Mouse (Mus musculus): ENCODE measurements around the gene Adgrl3. TPM values are rescaled to one million over a fixed set of nuclear protein-coding genes. Genes with fewer than 3 reads are reported as not detected.

The Adgrl3 gene
- polyA plus RNA-seq, 1 experiment, result 0.95 TPM

DNA sequence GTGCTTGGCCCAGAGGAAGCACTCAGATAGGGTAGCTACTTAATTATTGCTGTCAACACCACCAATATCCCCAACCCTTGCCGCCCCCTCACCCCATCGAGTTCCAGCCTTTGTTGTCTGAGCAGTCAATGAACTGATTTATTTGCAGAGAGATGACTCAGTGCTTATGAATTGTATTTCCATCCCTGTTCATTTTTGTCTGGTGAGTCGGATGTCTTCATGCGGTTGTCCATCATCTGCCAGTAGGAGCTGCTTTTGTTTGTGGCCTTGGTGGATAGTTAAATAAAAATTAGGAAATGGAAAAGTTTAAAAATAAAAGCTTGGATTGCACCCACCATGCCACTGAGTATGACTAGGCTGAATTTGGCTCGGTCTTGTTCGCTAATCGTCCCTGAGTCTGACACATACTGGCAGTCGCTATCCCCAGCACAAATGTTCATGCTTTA, 344.3 kb downstream of the Adgrl3 start:
- 81% methylated on average over 8 of the region's 8 CpGs for WGBS
- H3K4me3 ChIP-seq (ENCODE audit: insufficient read depth, low read depth, low read length), result no peak overlapping the region
- H3K4me1 ChIP-seq (ENCODE audit: control insufficient read depth, insufficient read depth, low read length), result no peaks in the 10 kb centered on the region
- no peaks in the 10 kb centered on the region for H3K36me3 ChIP-seq (ENCODE audit: control insufficient read depth, insufficient read depth, low read length)
- no peak overlapping the region for H3K27ac ChIP-seq (ENCODE audit: insufficient read depth, low read depth, low read length)
- H3K27me3 ChIP-seq (replicated peaks; ENCODE audit: control insufficient read depth, insufficient read depth, low read length), result no peaks in the 10 kb centered on the region
- no peak for DNase-seq
- TF ChIP-seq POLR2A (IDR thresholded peaks at IDR 0.05; ENCODE audit: low read depth, low read length) (no peak), CTCF (conservative IDR thresholded peaks at IDR 0.05; ENCODE audit: insufficient read depth, insufficient read length, low read depth, low read length) (no peak)

- 20% methylated on average over 2 of the region's 2 CpGs for WGBS
- no peaks in the 10 kb centered on the region for H3K36me3 ChIP-seq (ENCODE audit: control insufficient read depth, insufficient read depth, low read length)
- no peaks in the 10 kb centered on the region for H3K4me1 ChIP-seq (ENCODE audit: control insufficient read depth, insufficient read depth, low read length)
- TF ChIP-seq CTCF (conservative IDR thresholded peaks at IDR 0.05; ENCODE audit: insufficient read depth, insufficient read length, low read depth, low read length), result no peak
- TF ChIP-seq POLR2A (IDR thresholded peaks at IDR 0.05; ENCODE audit: low read depth, low read length), result no peak
- H3K27me3 ChIP-seq (replicated peaks; ENCODE audit: control insufficient read depth, insufficient read depth, low read length), result no peaks in the 10 kb centered on the region
- H3K27ac ChIP-seq (ENCODE audit: insufficient read depth, low read depth, low read length), result no peak overlapping the region
- H3K4me3 ChIP-seq (ENCODE audit: insufficient read depth, low read depth, low read length), result no peak overlapping the region
- no peak for DNase-seq
Measured at GRCm38 (mm10) chr5:81365250-81365649, 345.3 kb downstream of the Adgrl3 start.

- no peaks in the 10 kb centered on the region for H3K4me1 ChIP-seq (ENCODE audit: control insufficient read depth, insufficient read depth, low read length)
- WGBS, result 72% methylated on average over 10 of the region's 10 CpGs
- H3K36me3 ChIP-seq (ENCODE audit: control insufficient read depth, insufficient read depth, low read length), result no peaks in the 10 kb centered on the region
- H3K4me3 ChIP-seq (ENCODE audit: insufficient read depth, low read depth, low read length), result no peak overlapping the region
- no peaks in the 10 kb centered on the region for H3K27me3 ChIP-seq (replicated peaks; ENCODE audit: control insufficient read depth, insufficient read depth, low read length)
- no peak for DNase-seq
- TF ChIP-seq CTCF (conservative IDR thresholded peaks at IDR 0.05; ENCODE audit: insufficient read depth, insufficient read length, low read depth, low read length) (no peak), POLR2A (IDR thresholded peaks at IDR 0.05; ENCODE audit: low read depth, low read length) (no peak)
- no peak overlapping the region for H3K27ac ChIP-seq (ENCODE audit: insufficient read depth, low read depth, low read length)
Measured at GRCm38 (mm10) chr5:81370126-81370850, 350.4 kb downstream of the Adgrl3 start.

GRCm38 (mm10) chr5:81375992-81376391, 356.1 kb downstream of the Adgrl3 start:
- TF ChIP-seq POLR2A (IDR thresholded peaks at IDR 0.05; ENCODE audit: low read depth, low read length) (no peak), CTCF (conservative IDR thresholded peaks at IDR 0.05; ENCODE audit: insufficient read depth, insufficient read length, low read depth, low read length) (0 out of 2 replicates have a peak, but pooled peaks have one; percentile 4)
- WGBS, result 87% methylated on average over 7 of the region's 7 CpGs

GRCm38 (mm10) chr5:81405582-81406143, 385.7 kb downstream of the Adgrl3 start:
- Histone ChIP-seq H3K27me3 (replicated peaks; ENCODE audit: control insufficient read depth, insufficient read depth, low read length) (no peaks in the 10 kb centered on the region), H3K27ac (ENCODE audit: insufficient read depth, low read depth, low read length) (no peak overlapping the region), H3K4me1 (ENCODE audit: control insufficient read depth, insufficient read depth, low read length) (no peaks in the 10 kb centered on the region), H3K36me3 (ENCODE audit: control insufficient read depth, insufficient read depth, low read length) (no peaks in the 10 kb centered on the region), H3K4me3 (ENCODE audit: insufficient read depth, low read depth, low read length) (no peak overlapping the region)
- 43% methylated on average over 1 of the region's 1 CpGs for WGBS
- TF ChIP-seq CTCF (conservative IDR thresholded peaks at IDR 0.05; ENCODE audit: insufficient read depth, insufficient read length, low read depth, low read length) (no peak), POLR2A (IDR thresholded peaks at IDR 0.05; ENCODE audit: low read depth, low read length) (no peak)
- no peak for DNase-seq

More at GRCm38 (mm10) chr5:81375992-81376391, 356.1 kb downstream of the Adgrl3 start:
- Histone ChIP-seq H3K4me1 (ENCODE audit: control insufficient read depth, insufficient read depth, low read length) (no peaks in the 10 kb centered on the region), H3K27ac (ENCODE audit: insufficient read depth, low read depth, low read length) (no peak overlapping the region), H3K4me3 (ENCODE audit: insufficient read depth, low read depth, low read length) (no peak overlapping the region), H3K36me3 (ENCODE audit: control insufficient read depth, insufficient read depth, low read length) (no peaks in the 10 kb centered on the region), H3K27me3 (replicated peaks; ENCODE audit: control insufficient read depth, insufficient read depth, low read length) (no peaks in the 10 kb centered on the region)
- DNase-seq, result no peak

DNA sequence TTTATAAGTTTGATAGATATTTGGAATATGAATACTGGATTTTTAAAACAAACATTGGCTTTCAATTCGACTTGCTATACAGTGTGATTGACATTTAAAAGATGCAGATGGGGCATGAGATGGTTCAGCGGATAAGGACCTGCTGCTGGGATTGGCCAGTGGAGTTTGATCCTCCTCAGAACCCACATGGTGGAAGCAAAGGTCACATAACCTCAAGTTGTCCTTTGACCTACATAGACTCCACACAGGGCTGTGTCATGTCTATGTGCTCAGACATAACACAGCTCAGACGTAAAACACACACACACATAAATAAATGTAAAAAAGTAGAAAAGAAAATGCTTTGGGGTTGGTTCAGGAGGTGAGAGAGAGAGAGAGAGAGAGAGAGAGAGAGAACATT, 397.4 kb downstream of the Adgrl3 start:
- TF ChIP-seq CTCF (conservative IDR thresholded peaks at IDR 0.05; ENCODE audit: insufficient read depth, insufficient read length, low read depth, low read length) (no peak), POLR2A (IDR thresholded peaks at IDR 0.05; ENCODE audit: low read depth, low read length) (no peak)
- peak; percentile 3 for DNase-seq
- Histone ChIP-seq H3K27ac (ENCODE audit: insufficient read depth, low read depth, low read length) (no peak overlapping the region), H3K36me3 (ENCODE audit: control insufficient read depth, insufficient read depth, low read length) (no peaks in the 10 kb centered on the region), H3K4me3 (ENCODE audit: insufficient read depth, low read depth, low read length) (no peak overlapping the region), H3K27me3 (replicated peaks; ENCODE audit: control insufficient read depth, insufficient read depth, low read length) (no peaks in the 10 kb centered on the region; the same call in 1 of the 2 replicates), H3K4me1 (ENCODE audit: control insufficient read depth, insufficient read depth, low read length) (no peaks in the 10 kb centered on the region)
- WGBS, result 59% methylated on average over 3 of the region's 3 CpGs

DNA sequence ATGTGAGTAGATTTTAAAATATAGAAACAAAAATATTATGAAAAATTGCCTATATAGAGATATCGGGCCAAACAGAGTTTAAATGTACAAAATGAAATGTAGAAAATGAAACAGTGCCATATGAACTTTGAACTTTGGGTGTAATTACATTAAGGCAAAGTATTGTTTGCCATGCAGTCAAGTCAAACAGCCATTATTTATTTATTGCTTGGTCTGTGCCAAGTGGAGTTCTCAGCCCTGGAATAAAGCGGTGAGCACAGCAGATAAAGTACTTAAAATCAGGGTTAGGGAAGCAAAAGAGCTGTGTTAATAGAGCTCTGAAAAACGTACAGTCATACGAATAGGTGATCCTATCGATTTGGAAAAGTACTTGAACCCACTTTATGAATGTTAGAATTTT, 407.5 kb downstream of the Adgrl3 start:
- no peak overlapping the region for H3K27ac ChIP-seq (ENCODE audit: insufficient read depth, low read depth, low read length)
- TF ChIP-seq CTCF (conservative IDR thresholded peaks at IDR 0.05; ENCODE audit: insufficient read depth, insufficient read length, low read depth, low read length) (no peak), POLR2A (IDR thresholded peaks at IDR 0.05; ENCODE audit: low read depth, low read length) (no peak)
- H3K36me3 ChIP-seq (ENCODE audit: control insufficient read depth, insufficient read depth, low read length), result no peaks in the 10 kb centered on the region
- WGBS, result 77% methylated on average over 5 of the region's 5 CpGs
- no peak for DNase-seq
- H3K4me1 ChIP-seq (ENCODE audit: control insufficient read depth, insufficient read depth, low read length), result no peaks in the 10 kb centered on the region
- no peaks in the 10 kb centered on the region for H3K27me3 ChIP-seq (replicated peaks; ENCODE audit: control insufficient read depth, insufficient read depth, low read length)
- H3K4me3 ChIP-seq (ENCODE audit: insufficient read depth, low read depth, low read length), result no peak overlapping the region
